Mouse (Mus musculus) lung, postnatal 0 days (tissue): Measurements from ENCODE around the gene Pigq. TPM values are rescaled to one million over a fixed set of nuclear protein-coding genes. Genes with fewer than 3 reads are reported as not detected.

ENCODE experiments used
- ATAC-seq: fragments of 200-750 bp; cut with Nextera tagmentation; 2 replicates; pipeline ENCODE4 v1.8.0; 2017; ENCODE audit warnings: moderate library complexity
- DNase-seq: peaks from one replicate; pipeline ENCODE4 v3.0.0-alpha.2; 2016; ENCODE audit warnings: low spot score
- H3K27ac ChIP-seq: fragments of 300-500 bp; sonication (generic); 2 replicates; pipeline ENCODE4 v1.5.1; 2014; ENCODE audit warnings: antibody characterized with exemption, mild to moderate bottlenecking, low read length, mixed read lengths
- H3K27me3 ChIP-seq: fragments of 300-500 bp; sonication (generic); replicated peaks from 2 replicates; pipeline ENCODE4 v1.6.1; 2014; ENCODE audit warnings: low read length, mixed read lengths; ENCODE audit not compliant: insufficient read depth
- H3K36me3 ChIP-seq: fragments of 300-500 bp; sonication (generic); 2 replicates; pipeline ENCODE4 v1.6.1; 2014; ENCODE audit warnings: low read length, mixed read lengths; ENCODE audit not compliant: insufficient read depth
- H3K4me1 ChIP-seq: fragments of 300-500 bp; sonication (generic); 2 replicates; pipeline ENCODE4 v1.6.1; 2014; ENCODE audit warnings: antibody characterized with exemption, low read depth, low read length, mixed read lengths; ENCODE audit not compliant: insufficient read depth
- H3K4me2 ChIP-seq: fragments of 300-500 bp; sonication (generic); replicated peaks from 2 replicates; pipeline ENCODE4 v1.6.1; 2014; ENCODE audit warnings: low read depth, mild to moderate bottlenecking, low read length, moderate library complexity, mixed read lengths
- H3K4me3 ChIP-seq: fragments of 300-500 bp; sonication (generic); 2 replicates; pipeline ENCODE4 v1.5.1; 2014; ENCODE audit warnings: low read depth, low read length
- H3K9ac ChIP-seq: fragments of 300-500 bp; sonication (generic); replicated peaks from 2 replicates; pipeline ENCODE4 v1.6.1; 2014; ENCODE audit warnings: low read depth, mild to moderate bottlenecking
- H3K9me3 ChIP-seq: fragments of 300-500 bp; sonication (generic); 2 replicates; pipeline ENCODE4 v1.6.1; 2016; ENCODE audit warnings: low read length, mixed read lengths
- CTCF ChIP-seq: IDR thresholded peaks from 2 replicates; pipeline ENCODE4 v1.5.1; 2016; ENCODE audit warnings: antibody characterized with exemption, mild to moderate bottlenecking
- EP300 ChIP-seq: IDR thresholded peaks from 2 replicates; pipeline ENCODE4 v1.6.1; 2016; ENCODE audit warnings: antibody characterized with exemption, mild to moderate bottlenecking, control low read depth
- WGBS: fragments of 180-500 bp; shearing (Covaris S2); extraction: QIAGEN DNeasy Blood & Tissue Kit; methylation state at CpG from one replicate; pipeline ENCODE4 v1.1.7; 2014; 5-methylcytosine and 5-hydroxymethylcytosine counted together
- polyA plus RNA-seq: library from polyadenylated mRNA; unstranded; fragments of >200 nt; fragmentation: Nextera tagmentation; extraction: Ambion mirVana; gene quantifications from 2 replicates; pipeline ENCODE4 v1.2.1, GENCODE M21; 2015

Gene Pigq
- polyA plus RNA-seq, 1 experiment from 2014 or later = 36.9 TPM

GRCm38 (mm10) chr17:25877741-25878610 is 66.8 kb downstream of the Pigq start:
- peaks cover 6% of the 10 kb centered on the region; the same call in 1 of the 2 replicates for H3K4me1 ChIP-seq
- no peak overlapping the region for H3K27ac ChIP-seq
- H3K9me3 ChIP-seq = no peaks in the 10 kb centered on the region
- no peak overlapping the region for H3K4me3 ChIP-seq
- H3K27me3 ChIP-seq = no peaks in the 10 kb centered on the region
- no peaks in the 10 kb centered on the region; the same call in 1 of the 2 replicates for H3K36me3 ChIP-seq
- DNase-seq = no peak
- no peak overlapping the region for H3K9ac ChIP-seq
- ATAC-seq = no peak
- H3K4me2 ChIP-seq = no peak overlapping the region
- WGBS = 90% methylated on average over 32 of the region's 32 CpGs
- no peak for TF ChIP-seq EP300
- TF ChIP-seq CTCF = no peak

- Histone ChIP-seq H3K4me3 (no peak overlapping the region), H3K9me3 (no peaks in the 10 kb centered on the region), H3K27ac (no peak overlapping the region), H3K9ac (no peak overlapping the region), H3K4me2 (no peak overlapping the region), H3K27me3 (no peaks in the 10 kb centered on the region), H3K36me3 (no peaks in the 10 kb centered on the region), H3K4me1 (peaks cover 6% of the 10 kb centered on the region; the same call in 1 of the 2 replicates)
- no peak for ATAC-seq
- no peak for TF ChIP-seq EP300
- TF ChIP-seq CTCF = no peak
- WGBS = 93% methylated on average over 3 of the region's 3 CpGs
- DNase-seq = no peak
Observed at GRCm38 (mm10) chr17:25877025-25877424, 67.7 kb downstream of the Pigq start.

Other genes starting within 250 kb of the Pigq start
- 3.8 and 4.4 TPM in 2 replicates for gene Gng13, start 227.8 kb downstream of the Pigq start, polyA plus RNA-seq
- 1.6 and 2.6 TPM in 2 replicates for gene Chtf18, start 217.5 kb downstream of the Pigq start, polyA plus RNA-seq
- 15.2 and 18.1 TPM in 2 replicates for gene Rpusd1, start 217.3 kb downstream of the Pigq start, polyA plus RNA-seq
- 1.0 and 1.9 TPM in 2 replicates for gene Mslnl, start 208.9 kb downstream of the Pigq start, polyA plus RNA-seq
- gene Msln, start 190.6 kb downstream of the Pigq start, polyA plus RNA-seq = 584 and 630 TPM in 2 replicates
- gene Narfl, start 171.2 kb downstream of the Pigq start, polyA plus RNA-seq = 23.8 and 24.1 TPM in 2 replicates
- 42.7 and 45.4 TPM in 2 replicates for gene Haghl, start 159.3 kb downstream of the Pigq start, polyA plus RNA-seq
- 5.8 and 7.7 TPM in 2 replicates for gene Ccdc78, start 158.4 kb downstream of the Pigq start, polyA plus RNA-seq
- 112 and 116 TPM in 2 replicates for gene Fam173a, start 152.0 kb downstream of the Pigq start, polyA plus RNA-seq
- gene AC134908.4, start 149.3 kb downstream of the Pigq start, polyA plus RNA-seq = not detected in 2 replicates
- gene Metrn, start 147.8 kb downstream of the Pigq start, polyA plus RNA-seq = 19.1 and 20.9 TPM in 2 replicates
- 0.43 and 0.70 TPM in 2 replicates for gene Fbxl16, start 135.9 kb downstream of the Pigq start, polyA plus RNA-seq
- 14.9 and 15.0 TPM in 2 replicates for gene Wdr24, start 121.3 kb downstream of the Pigq start, polyA plus RNA-seq
- gene Jmjd8, start 116.1 kb downstream of the Pigq start, polyA plus RNA-seq = 27.3 and 28.0 TPM in 2 replicates
- gene Stub1, start 111.5 kb downstream of the Pigq start, polyA plus RNA-seq = 196 and 198 TPM in 2 replicates
- gene Rhbdl1, start 107.6 kb downstream of the Pigq start, polyA plus RNA-seq = 1.4 and 1.7 TPM in 2 replicates
- gene Gm20683, start 103.2 kb downstream of the Pigq start, polyA plus RNA-seq = 0.86 and 1.1 TPM in 2 replicates
- 9.9 and 10.3 TPM in 2 replicates for gene Rhot2, start 100.1 kb downstream of the Pigq start, polyA plus RNA-seq
- 5.6 and 5.8 TPM in 2 replicates for gene Wdr90, start 83.4 kb downstream of the Pigq start, polyA plus RNA-seq
- 16.5 and 19.5 TPM in 2 replicates for gene Mcrip2, start 76.2 kb downstream of the Pigq start, polyA plus RNA-seq
- gene Mettl26, start 69.9 kb downstream of the Pigq start, polyA plus RNA-seq = 48.7 and 50.7 TPM in 2 replicates
- 0.24 and 0.26 TPM in 2 replicates for gene Wfikkn1, start 64.1 kb downstream of the Pigq start, polyA plus RNA-seq
- 19.3 and 21.7 TPM in 2 replicates for gene Rab40c, start 25.2 kb downstream of the Pigq start, polyA plus RNA-seq
- 4.5 and 4.9 TPM in 2 replicates for gene Nhlrc4, start within 50 bp of the Pigq start, polyA plus RNA-seq
- gene A930017K11Rik, start 7.6 kb upstream of the Pigq start, polyA plus RNA-seq = not detected in 2 replicates
- gene Capn15, start 40.9 kb upstream of the Pigq start, polyA plus RNA-seq = 12.7 and 13.9 TPM in 2 replicates
- gene Rab11fip3, start 124.6 kb upstream of the Pigq start, polyA plus RNA-seq = 7.2 and 9.3 TPM in 2 replicates
- 18.7 and 23.8 TPM in 2 replicates for gene Decr2, start 145.4 kb upstream of the Pigq start, polyA plus RNA-seq
- gene Nme4, start 150.7 kb upstream of the Pigq start, polyA plus RNA-seq = 8.5 and 9.2 TPM in 2 replicates
- gene Tmem8, start 168.4 kb upstream of the Pigq start, polyA plus RNA-seq = 7.9 and 9.1 TPM in 2 replicates
- 109 and 110 TPM in 2 replicates for gene Mrpl28, start 178.6 kb upstream of the Pigq start, polyA plus RNA-seq
- 10.2 and 10.5 TPM in 2 replicates for gene Axin1, start 193.8 kb upstream of the Pigq start, polyA plus RNA-seq